Mouse (Mus musculus) kidney, postnatal 36 days (tissue): Measurements from ENCODE around the gene Cox6b2.

ENCODE experiments used
- DNase-seq, 2 experiments: peaks; one replicate each; pipeline ENCODE4 v3.0.0; 2021 to 2022; ENCODE audit warnings: mixed read lengths in 2 of 2

The Cox6b2 gene

GRCm38 (mm10) chr7:4752821-4753570, at the start of gene Cox6b2:
Gene Cox6b2 (minus strand): TSS chr7:4753094.
- DNase-seq = peak; percentile 85 to 87

DNA sequence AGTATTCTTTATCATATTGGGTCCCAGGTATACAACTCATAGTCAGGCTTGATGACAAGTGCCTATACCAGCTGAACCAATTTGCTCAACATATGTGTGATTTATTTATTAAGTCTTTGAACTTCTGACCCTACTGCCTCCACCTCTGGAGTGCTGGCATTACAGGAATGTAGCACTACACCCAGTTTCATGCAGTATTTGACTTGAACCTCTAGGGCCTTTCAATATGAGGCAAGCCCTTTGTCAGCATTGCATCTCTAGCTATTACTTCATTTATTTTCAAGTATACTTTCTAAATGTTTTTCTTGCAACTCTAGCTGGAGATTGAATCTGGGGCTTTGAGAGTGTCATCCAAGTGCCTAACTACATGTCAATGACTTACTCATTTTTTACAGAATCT, 49.4 kb upstream of the Cox6b2 start:
- no peak for DNase-seq

DNA sequence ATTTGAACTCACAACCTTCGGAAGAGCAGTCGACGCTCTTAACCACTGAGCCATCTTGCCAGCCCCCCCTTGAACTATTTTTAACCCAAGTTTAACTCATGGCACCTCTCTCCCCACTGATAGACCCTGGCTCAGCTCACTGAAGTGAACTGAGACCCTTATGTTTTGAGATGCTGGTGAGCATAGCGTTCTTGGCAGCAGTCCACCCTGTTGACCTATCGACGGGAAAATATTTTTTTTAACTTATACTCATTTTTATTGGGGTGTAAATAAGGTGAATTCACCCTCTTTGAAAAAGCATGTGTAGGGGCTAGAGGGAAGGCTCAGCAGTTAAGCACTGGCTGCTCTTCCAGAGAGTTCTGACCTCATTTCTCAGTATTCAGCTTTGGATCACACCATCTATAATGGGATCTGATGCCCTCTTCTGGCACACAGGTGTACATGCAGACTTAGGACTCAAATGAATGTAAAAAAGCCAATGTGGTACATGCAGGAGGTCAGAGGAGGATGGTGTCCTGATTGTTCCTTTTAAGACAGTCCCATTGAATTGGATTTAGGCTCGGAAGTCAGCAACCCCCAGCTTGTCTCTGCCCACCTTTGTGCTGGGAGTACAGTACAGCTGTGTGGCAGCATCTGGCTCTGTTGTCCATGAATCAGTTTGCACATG, 43.0 kb upstream of the Cox6b2 start:
- DNase-seq = peak; percentile 37 to 52

DNA sequence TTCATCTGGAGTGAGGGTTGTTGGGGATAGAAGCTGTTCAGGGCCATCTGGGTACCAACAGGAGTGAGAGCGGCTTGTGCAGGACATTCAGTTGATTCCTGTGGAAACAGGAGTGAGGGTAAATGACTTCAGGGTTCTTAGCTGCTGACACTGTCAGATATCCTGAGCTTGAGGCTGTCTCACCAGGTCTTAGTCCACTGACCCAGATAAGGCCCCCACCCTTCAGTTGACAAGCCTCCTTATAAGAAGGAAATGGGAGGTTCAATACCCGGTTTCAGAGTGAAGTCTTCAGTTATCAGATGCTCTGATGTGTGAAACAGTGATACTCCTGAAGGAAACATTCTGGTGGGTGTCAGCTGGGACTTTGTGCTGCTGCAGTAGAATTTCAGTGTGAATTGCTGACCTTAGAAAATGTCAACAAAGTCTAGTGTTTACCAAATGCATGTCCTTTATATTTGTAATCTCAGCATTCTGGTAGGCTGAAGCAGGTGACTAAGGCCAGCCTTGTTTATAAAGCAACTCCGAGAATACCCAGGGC, 41.8 kb upstream of the Cox6b2 start:
- no peak for DNase-seq

DNA sequence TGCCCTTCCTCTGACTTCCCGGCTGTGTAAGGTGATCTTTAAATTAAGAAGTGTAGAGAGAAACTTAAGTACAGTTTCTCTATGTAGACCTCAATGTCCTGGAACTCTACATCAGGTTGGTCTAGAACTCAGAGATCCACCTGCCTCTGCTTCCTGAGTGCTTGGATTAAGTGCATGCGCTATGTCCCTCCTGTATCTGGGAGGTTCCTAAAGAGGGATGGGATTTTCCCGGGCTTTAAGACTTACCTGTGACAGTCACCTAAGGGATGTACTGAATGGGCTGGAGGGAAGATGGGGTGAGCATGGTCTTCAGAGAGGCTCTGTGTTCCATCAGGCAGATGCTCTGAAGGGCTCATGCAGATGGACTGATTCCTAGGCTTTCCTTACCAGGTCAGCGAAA, 40.8 kb upstream of the Cox6b2 start:
- DNase-seq = no peak

DNA sequence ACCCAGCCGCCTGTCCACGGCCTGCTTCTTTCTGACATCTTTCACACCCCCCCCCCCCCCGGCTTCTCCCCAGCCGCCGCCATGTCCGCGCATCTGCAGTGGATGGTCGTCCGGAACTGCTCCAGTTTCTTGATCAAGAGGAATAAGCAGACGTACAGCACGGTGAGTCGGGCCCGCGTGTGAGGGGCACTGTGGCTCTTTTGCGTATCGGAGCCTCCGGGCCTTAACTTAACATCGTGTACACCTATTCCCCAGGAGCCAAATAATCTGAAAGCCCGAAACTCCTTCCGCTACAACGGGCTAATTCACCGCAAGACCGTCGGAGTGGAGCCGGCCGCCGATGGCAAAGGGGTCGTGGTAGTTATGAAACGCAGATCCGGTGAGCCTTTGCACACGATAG, 40.4 kb upstream of the Cox6b2 start:
- DNase-seq = peak in 1 of 2 experiments; percentile 30

DNA sequence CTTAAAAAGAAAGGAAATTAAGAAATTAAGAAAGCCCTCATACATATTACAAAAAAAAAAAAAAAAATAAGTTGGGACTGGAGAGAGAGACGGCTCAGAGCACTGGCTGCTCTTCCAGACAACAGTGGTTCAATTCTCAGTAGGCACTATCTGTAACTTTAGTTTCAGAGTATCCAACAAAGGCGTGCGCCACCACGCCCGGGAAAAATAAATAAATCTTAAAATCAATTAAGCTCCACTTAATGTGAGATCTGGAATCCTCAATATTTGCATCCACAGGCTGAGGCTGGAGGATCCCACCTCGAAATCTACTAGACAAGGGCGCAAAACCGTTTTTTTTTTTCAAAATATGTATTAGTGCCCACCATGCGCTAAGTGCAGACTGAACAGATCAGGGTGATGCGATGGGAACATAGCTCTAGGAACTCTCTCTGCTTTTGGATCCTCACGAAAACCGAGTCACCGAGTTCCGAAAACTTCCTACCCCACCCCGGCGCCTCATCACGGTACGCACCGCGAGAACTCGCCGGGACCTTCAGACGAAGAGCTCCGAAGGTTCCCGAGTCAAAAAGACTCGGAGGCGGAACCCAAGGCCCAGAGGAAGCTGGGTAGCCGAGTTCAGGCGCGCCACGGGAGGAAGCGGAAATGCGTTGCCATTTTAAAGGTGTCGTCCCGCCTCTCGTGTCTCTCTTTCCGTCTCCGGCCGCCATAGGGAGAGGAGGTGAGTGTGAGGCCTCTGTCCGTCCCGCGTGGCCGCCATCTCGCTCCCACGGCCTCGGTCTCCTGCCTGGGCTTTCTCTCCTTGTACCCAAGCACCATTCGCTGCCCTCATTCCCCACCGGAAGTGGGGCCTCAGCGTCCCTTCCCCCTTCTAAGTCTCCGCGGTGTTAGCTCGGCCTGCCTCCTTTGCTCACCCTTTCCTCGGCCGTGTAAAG, 39.7 kb upstream of the Cox6b2 start, which contains the start of gene Rpl28:
Gene Rpl28 (plus strand): TSS at position 597 of the 935 bp plus-strand sequence.
- DNase-seq = peak; percentile 96 to 97

DNA sequence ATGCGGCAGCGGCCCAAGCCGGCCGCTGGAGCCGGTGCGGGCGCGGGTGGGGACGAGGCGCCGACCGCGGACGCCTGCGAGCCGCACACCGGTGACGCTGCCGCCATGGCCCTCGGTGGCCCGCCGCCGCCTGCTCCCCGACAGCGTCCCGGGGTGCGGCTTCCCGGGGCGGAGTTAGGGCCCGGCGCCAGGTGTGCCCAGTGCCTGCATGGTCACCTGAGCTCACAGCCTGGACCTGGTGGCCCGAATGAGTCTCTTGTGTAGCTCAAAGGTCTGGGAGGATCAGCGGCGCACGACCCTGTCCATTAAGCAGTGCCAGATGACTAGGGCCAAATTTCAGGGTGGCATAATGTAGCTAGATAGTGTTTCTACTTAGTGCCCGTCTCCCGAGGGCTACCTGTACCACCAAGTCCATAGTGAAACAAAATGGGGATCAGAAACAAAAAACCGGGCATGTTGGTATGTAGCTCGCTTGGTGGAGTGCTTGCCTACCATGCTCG, 36.6 kb upstream of the Cox6b2 start, which contains the start of gene Tmem238:
Gene Tmem238 (minus strand): TSS at position 221 of the 500 bp plus-strand sequence.
- DNase-seq = peak; percentile 88 to 93

DNA sequence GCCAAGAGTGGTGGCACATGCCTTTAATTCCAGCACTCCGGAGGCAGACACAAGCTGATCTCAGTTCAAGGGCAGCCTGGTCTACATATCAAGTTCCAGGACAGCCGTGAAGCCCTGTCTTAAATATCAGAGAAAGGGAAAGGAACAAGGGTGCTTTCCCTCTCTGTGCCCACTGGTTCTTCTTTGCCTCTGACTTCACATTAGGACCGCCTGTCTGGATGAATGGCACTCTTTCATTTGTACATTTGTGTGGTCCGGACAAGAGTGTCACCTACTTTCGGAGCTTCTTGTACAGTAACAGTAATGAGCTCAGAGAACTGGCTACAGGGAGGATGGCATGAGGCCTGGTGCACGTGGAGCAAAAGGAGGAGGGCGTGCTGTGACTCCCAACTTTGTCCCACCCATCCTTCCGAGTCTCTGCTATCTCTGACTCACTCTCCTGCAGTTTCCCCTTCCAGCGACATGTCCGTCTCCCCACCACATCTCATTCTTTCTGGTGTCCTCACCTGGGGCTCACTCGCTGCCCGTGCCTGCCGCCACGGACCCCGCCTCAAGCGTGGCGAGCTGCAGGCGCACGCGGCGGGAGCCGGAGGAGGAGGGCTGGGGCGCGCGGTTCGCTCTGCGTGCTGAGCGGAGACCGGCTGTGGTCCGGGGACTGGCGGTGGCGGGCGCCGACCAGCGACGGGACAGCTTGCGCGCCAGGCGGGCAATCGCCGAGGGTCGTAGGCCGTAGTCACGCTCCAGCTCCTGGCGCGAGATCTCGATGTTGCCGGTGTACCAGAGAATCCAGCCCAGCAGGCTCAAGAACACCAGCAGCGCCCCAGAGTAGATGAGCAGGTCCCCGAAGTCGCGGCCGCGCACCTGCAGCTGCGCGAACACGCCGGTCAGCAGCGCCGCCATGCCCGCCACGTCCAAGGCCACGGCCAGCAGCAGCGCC, 35.9 kb upstream of the Cox6b2 start:
- DNase-seq = peak; percentile 59 to 80

DNA sequence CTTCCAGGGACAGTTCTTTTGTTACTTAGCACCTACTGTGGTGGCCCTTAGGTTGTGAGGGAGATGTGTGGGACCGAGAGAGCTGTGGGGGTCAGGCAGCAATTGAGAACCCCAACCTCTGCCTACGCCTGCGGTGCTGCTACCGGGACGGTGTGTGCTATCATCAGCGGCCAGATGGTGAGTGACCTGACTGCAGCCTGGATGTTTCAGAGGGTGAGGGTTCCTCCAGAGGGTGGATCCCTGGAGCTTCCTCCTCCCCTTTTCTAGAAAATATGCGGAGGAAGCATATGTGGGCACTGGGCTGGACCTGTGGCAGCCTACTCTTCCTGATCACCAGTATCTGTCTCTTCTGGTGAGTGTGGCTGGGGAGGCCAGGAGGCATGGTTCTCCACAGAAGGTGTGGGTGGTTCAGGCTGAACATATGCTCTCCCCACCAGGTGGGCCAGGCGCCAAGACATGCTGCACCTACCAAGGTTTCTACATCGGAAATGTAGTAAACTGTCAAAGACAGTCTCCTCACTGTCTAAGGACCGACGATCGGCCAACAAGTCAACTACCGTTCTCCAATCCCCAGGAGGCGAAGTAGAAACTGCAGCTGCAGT, 30.9 kb upstream of the Cox6b2 start:
- DNase-seq = no peak

GRCm38 (mm10) chr7:4782759-4783158, 29.9 kb upstream of the Cox6b2 start, which contains the start of the genes Il11 and Tmem190:
Gene Il11 (minus strand): TSS chr7:4782859.
Gene Tmem190 (plus strand): TSS chr7:4782937.
- DNase-seq = no peak

DNA sequence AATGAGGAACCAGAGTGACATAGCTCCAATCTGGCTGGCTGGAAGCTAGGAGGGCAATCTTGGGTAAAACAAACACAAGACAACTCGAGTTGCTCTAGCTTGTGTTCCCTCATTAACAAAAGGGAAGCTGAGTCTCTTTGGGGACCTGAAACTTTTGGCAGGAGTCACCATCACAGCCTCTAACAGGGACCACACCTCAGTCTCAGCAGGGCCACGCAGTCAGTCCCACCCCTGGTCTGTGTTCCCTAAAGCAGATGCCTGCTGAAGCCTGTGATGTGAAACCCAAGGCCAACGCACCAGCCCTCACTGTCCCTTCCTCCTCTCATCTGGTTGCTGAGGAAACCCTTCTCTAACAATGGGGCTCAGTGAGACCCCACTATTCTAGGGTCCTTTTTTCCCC, 29.2 kb upstream of the Cox6b2 start:
- no peak for DNase-seq

DNA sequence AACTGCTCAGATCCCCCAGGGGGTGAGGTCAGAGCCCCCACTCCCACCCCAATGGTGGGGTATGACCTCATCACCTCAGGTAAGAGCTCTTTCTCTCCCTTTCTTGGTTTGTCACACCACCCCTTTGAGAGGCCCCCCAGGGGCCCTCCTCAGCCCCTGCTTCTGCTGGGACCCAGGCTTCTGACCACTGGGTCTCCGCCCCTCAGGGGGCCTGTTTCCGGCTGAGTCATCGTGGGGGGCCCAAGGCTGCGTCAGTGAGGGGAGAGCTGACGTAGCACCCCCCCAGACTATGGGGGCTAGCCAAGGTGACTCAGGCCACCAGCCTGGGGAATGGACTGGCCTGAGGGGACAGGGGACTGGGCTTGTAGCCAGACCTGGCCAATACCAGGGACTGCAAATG, 27.0 kb upstream of the Cox6b2 start:
- DNase-seq = no peak

DNA sequence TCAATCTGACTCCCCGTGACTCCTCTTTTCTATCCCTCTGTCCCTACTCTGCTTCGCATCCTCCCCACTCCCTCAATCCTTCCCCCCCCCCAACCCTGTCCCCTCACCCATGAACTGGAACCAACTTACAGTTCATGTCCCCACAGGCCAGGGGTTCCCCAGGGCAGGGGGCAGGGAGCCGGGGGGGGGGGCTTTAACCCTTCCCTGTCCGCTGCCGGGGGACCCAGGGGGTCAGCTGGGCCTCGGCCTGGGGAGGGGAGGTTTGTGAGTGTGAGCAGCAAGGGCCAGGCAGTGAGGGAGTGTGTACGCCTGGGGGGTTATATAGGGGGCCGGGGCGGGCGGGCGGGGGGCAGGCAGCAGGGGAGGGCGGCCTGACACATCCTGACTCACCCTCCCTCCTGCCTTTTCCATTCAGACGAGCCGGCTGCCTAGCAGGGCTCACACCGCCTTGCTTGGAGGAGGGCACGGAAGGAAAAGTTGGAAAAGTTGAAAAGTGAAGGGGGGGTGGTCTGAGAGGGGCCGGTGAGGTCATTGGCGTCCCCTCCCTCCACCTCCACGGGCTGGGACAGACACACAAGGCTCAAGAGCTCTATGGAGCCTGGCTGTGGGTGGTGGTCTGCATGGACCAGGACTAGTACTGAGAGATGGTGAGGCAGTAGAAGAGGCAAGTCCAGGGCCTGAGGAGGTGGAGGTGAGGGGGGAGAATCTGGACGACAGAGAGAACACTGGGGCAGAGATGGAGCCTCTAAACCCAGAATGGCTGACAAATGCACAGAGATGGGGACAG, 25.1 kb upstream of the Cox6b2 start:
- no peak for DNase-seq

DNA sequence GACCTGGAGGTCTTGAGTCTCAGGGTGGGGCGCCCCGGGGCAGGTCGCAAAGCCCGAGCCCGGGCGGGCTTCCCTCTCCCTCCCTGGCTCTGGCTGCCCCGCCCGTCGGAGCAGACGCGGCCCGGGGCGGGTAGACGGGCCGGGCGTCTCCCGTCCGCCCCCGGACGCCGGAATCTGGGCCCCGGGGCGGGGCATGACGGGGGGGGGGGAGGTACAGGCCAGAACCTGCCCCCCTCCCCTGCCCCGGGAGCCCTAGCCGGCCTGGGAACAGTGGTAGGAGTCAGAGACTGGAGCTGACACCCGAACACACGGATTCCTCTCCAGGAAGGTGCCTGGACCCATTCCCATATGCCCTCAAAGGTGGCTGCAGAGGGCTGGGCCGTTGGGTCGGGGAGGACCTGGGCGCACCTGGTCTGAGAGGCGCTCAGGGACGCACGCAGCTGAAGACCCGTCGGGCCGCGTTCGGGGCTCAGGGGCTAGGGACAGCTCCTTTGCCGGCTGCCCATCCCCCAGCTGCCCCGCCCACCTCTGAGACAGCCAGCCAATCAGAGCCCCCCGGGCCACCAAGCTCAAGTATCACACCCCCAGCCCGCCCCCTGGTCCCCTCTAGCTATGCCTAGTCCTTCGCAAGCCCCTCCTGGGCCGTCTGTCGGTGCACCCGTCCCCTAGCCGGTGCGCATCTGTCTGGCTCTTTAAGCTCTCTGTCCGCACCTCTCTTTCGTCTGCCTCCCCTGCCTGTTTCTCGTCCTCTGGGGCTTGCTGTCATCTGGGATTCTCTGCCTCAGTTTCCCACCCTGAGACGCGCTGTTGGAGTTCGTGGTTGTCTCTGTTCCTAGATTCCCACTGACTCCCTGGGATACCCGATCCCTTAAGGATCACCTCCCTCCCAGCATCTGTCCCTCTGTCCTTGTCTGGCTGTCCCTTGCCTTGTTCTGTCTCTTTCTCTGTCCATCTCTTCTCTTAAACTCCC, 24.3 kb upstream of the Cox6b2 start:
- DNase-seq = peak; percentile 55 to 81

DNA sequence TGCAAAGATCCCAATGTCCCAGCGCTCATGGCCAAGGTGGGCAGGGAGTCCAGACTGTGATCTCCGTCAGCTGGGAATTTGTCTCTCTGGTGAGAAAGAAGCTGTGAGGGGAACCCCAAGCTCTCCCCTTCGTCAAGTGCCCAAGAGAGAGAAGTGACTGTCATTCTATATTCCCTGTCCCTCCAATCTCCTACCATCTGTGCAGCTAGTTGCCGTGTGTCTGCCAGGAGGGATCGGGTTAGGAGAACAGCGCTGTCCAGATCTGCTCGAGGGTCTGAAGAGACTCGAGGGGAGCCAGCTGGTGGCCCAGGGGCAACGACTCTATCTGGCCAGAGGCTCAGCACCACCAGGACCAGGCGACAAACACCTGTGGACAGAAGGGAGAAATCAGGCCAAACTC, 23.2 kb upstream of the Cox6b2 start:
- no peak for DNase-seq

DNA sequence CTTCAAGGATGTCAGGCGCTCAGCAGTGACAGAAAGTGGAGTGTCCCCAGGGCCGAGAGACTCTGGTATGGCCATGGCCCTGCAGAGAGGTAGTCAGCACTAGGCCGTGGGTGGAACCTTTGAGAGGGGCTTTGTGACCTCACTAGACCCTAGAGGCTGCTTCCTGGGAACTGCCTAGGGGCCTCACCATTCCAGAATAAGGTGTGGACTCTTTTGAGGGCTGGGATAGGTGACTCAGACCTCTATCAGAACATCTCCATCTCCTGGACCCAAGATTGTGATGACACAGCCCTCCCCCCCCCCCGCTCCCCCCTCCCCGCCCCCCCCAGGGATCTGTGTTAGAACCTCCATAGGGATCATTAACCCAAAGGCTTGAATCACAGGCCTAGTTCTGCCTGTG, 18.3 kb upstream of the Cox6b2 start, which contains the start of gene Fam71e2:
Gene Fam71e2 (minus strand): TSS at position 101 of the 400 bp plus-strand sequence.
- no peak for DNase-seq

DNA sequence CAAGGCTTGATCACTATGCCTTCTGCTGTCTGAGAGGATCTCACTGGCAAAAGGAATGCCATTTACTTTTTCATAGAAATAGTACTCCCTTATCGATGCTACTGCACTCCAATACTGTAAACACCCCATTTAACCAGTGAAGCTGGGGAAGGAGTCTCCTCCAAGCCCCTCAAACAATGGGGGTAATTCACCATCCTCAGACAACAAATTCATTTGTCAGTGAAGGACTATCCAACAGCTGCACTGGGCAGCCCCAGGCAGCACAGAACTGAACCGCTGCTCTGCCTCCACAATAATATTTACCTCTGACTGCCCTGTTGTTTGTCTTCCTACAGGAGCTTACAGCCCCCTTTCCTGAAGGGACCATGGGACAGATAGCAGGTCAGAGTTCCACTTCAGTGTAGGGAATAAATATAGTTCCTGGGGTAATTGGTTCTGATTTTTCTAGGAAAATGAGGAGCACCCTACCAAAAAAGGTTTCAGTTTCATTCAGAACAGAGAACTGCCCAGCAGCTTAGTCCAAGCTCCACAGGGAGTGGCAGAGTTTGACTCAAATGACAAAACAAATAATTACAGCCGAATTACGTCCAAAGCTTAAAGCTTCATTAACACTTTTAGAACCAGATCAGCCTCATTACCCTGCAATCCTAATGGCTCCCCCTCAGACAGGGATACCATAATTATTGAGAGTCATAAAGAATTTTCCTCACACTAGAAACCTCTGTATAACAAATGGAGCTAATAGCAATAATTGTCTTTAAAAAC, 12.2 kb upstream of the Cox6b2 start:
- no peak for DNase-seq
